Mouse (Mus musculus): Measurements from ENCODE around the gene Chsy1.

DNA sequence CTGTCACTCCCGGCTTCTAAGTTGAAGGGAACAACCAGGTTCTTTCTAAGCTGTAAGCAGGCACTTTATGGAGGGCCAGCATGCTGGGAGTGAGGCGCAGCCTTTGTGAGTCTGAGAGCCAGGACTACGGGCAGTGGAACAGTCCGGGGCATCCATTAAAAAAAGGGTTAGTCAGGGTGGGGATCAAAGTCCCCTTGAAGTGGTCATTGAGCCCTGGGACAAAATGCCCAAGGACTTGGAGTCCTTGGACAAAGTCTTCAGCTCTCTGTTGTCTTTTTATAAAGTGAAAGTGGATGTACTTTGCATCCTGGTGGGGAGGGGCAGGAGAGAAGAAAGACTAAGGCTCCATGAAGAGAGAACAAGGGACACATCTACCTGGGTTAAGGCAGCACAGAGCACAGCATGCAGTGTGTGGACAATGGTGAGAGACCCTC lies 110.5 kb downstream of the Chsy1 start:
- TF ChIP-seq CTCF (IDR thresholded peaks at IDR 0.05; ENCODE audit: low read depth, low read length), result no peak
- TF ChIP-seq POLR2AphosphoS5 (IDR thresholded peaks at IDR 0.05; ENCODE audit: insufficient replicate concordance, low read depth, low read length), result no peak
- TF ChIP-seq GATA2 (IDR thresholded peaks at IDR 0.05; ENCODE audit: borderline replicate concordance, low read depth, low read length), result no peak
- no peak for TF ChIP-seq GATA1 (IDR thresholded peaks at IDR 0.05; ENCODE audit: borderline replicate concordance, low read length)
- no peak for TF ChIP-seq TAL1 (conservative IDR thresholded peaks at IDR 0.05; ENCODE audit: low read depth, low read length)
